Mouse (Mus musculus): ENCODE results near the gene Pmepa1.

The Pmepa1 gene

GRCm38 (mm10) chr2:173186047-173186943 is 90.0 kb downstream of the Pmepa1 start:
- DNase-seq (ENCODE audit: low read depth, low spot score): peak; percentile 70

GRCm38 (mm10) chr2:173185282-173185681 is 91.1 kb downstream of the Pmepa1 start:
- DNase-seq (ENCODE audit: low read depth, low spot score): no peak

GRCm38 (mm10) chr2:173184475-173185080 is 91.8 kb downstream of the Pmepa1 start:
- no peak for DNase-seq (ENCODE audit: low read depth, low spot score)

- peak; percentile 54 for DNase-seq (ENCODE audit: low read depth, low spot score)
These were observed 92.4 kb downstream of the Pmepa1 start for GRCm38 (mm10) chr2:173183836-173184460.

- no peak for DNase-seq (ENCODE audit: low read depth, low spot score)
These were observed 93.0 kb downstream of the Pmepa1 start for GRCm38 (mm10) chr2:173183311-173183710.

GRCm38 (mm10) chr2:173182796-173183195 is 93.5 kb downstream of the Pmepa1 start:
- DNase-seq (ENCODE audit: low read depth, low spot score): no peak

GRCm38 (mm10) chr2:173181901-173182300 is 94.4 kb downstream of the Pmepa1 start:
- DNase-seq (ENCODE audit: low read depth, low spot score): no peak

- no peak for DNase-seq (ENCODE audit: low read depth, low spot score)
These were observed 94.8 kb downstream of the Pmepa1 start for GRCm38 (mm10) chr2:173181486-173181885.

GRCm38 (mm10) chr2:173180721-173181388 is 95.5 kb downstream of the Pmepa1 start:
- no peak for DNase-seq (ENCODE audit: low read depth, low spot score)

- DNase-seq (ENCODE audit: low read depth, low spot score): no peak
These were observed 96.3 kb downstream of the Pmepa1 start for GRCm38 (mm10) chr2:173180026-173180425.

GRCm38 (mm10) chr2:173179046-173179445 is 97.3 kb downstream of the Pmepa1 start:
- no peak for DNase-seq (ENCODE audit: low read depth, low spot score)

- no peak for DNase-seq (ENCODE audit: low read depth, low spot score)
These were observed 98.4 kb downstream of the Pmepa1 start for GRCm38 (mm10) chr2:173177951-173178350.

- DNase-seq (ENCODE audit: low read depth, low spot score): no peak
These were observed 98.9 kb downstream of the Pmepa1 start for GRCm38 (mm10) chr2:173177481-173177880.

GRCm38 (mm10) chr2:173175703-173176102 is 100.6 kb downstream of the Pmepa1 start:
- no peak for DNase-seq (ENCODE audit: low read depth, low spot score)

- no peak for DNase-seq (ENCODE audit: low read depth, low spot score)
These were observed 101.8 kb downstream of the Pmepa1 start for GRCm38 (mm10) chr2:173174569-173174968.

All from R1 (cell line).